Mouse (Mus musculus) heart, embryonic 11.5 days (tissue): ENCODE measurements at regions not wholly inside any gene's neighbourhood (a gene's known extent, or its start where the extent isn't known, plus 50 kb on each side); places are given as distances from the start of the nearest gene placed in this dataset.
A peak's percentile ranks its signal among the peaks of the same experiment; 100 is the strongest.

Source experiments
- ATAC-seq: fragments of 200-750 bp; cut with Nextera tagmentation; replicated peaks from 2 replicates; pipeline ENCODE4 v1.8.0; 2017; ENCODE audit warnings: moderate library complexity; ENCODE audit not compliant: insufficient number of reproducible peaks, low FRiP score, low TSS enrichment
- H3K27ac ChIP-seq: fragments of 300-500 bp; sonication (generic); 2 replicates; pipeline ENCODE4 v1.5.1; 2014; ENCODE audit warnings: mild to moderate bottlenecking, low read depth, low read length
- H3K27me3 ChIP-seq: fragments of 300-500 bp; sonication (generic); 2 replicates; pipeline ENCODE4 v1.6.1; 2014; ENCODE audit warnings: mild to moderate bottlenecking, low read length, mixed read lengths; ENCODE audit not compliant: control insufficient read depth, insufficient read depth
- H3K36me3 ChIP-seq: fragments of 300-500 bp; sonication (generic); 2 replicates; pipeline ENCODE4 v1.6.1; 2014; ENCODE audit warnings: mild to moderate bottlenecking, low read length, moderate library complexity, mixed read lengths; ENCODE audit not compliant: control insufficient read depth, insufficient read depth
- H3K4me1 ChIP-seq: fragments of 300-500 bp; sonication (generic); 2 replicates; pipeline ENCODE4 v1.6.1; 2014; ENCODE audit warnings: low read length; ENCODE audit not compliant: control insufficient read depth, insufficient read depth
- H3K4me2 ChIP-seq: fragments of 300-500 bp; sonication (generic); 2 replicates; pipeline ENCODE4 v1.6.1; 2014; ENCODE audit warnings: mild to moderate bottlenecking, moderate library complexity
- H3K4me3 ChIP-seq: fragments of 300-500 bp; sonication (generic); 2 replicates; pipeline ENCODE4 v1.5.1; 2014; ENCODE audit warnings: low read depth, low read length
- H3K9ac ChIP-seq: fragments of 300-500 bp; sonication (generic); 2 replicates; pipeline ENCODE4 v1.6.1; 2014; ENCODE audit warnings: mild to moderate bottlenecking, low read depth, low read length, moderate library complexity
- H3K9me3 ChIP-seq: fragments of 300-500 bp; sonication (generic); replicated peaks from 2 replicates; pipeline ENCODE4 v1.6.1; 2016; ENCODE audit warnings: low read length; ENCODE audit not compliant: control insufficient read depth
- WGBS: fragments of 180-500 bp; shearing (Covaris S2); extraction: QIAGEN DNeasy Blood & Tissue Kit; methylation state at CpG from one replicate; pipeline ENCODE4 v1.1.7; 2014; ENCODE audit not compliant: insufficient replicate concordance; 5-methylcytosine and 5-hydroxymethylcytosine counted together

DNA sequence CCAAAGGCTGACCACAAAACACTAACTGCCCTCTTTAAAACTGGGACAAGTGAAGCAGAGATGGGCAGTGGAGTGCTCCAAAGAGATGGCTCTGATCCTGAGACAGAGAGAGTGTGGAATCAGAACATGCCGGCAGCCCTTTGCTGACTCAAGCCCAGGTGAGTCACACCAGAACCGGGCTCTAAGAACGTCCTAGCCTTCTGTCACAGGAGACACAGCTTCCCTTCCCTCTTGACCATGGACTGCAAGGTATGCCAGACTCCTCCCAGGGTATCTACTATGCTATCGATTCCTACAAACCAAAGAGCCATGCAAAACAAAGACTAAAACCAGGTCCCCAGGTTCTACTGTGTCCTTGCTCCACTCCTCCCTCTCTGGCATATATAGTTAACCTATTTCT lies 98.0 kb downstream of the Dhx15 start:
- no peak overlapping the region for H3K4me3 ChIP-seq
- H3K9me3 ChIP-seq, result no peaks in the 10 kb centered on the region
- no peak overlapping the region for H3K9ac ChIP-seq
- no peaks in the 10 kb centered on the region for H3K4me1 ChIP-seq
- H3K4me2 ChIP-seq, result no peak overlapping the region
- no peaks in the 10 kb centered on the region for H3K27me3 ChIP-seq
- ATAC-seq, result no peak
- no peak overlapping the region for H3K27ac ChIP-seq
- H3K36me3 ChIP-seq, result no peaks in the 10 kb centered on the region
- WGBS, result 90% methylated on average over 4 of the region's 4 CpGs

DNA sequence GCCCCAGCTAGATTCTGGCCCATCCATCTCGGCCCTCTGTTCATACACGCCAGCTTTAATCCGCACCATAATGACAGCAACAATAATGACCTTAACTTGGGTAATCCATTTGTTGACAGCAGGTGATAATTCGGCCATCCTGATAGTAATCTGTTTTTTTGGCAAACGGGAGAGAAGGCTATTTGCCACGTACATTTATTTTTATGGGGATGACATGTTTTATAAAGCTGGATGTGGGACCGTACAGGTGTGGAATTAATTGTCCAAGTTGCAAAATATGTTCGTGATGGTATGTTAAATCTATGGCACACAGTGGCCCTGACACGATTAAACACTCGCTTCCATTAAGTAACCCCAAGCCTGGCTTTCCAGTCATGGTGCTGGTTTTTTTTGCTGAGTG lies 102.2 kb downstream of the Dhx15 start:
- H3K36me3 ChIP-seq, result no peaks in the 10 kb centered on the region
- H3K9me3 ChIP-seq, result no peaks in the 10 kb centered on the region
- no peak for ATAC-seq
- WGBS, result 78% methylated on average over 10 of the region's 10 CpGs
- H3K4me3 ChIP-seq, result no peak overlapping the region
- H3K27me3 ChIP-seq, result no peaks in the 10 kb centered on the region
- H3K4me2 ChIP-seq, result no peak overlapping the region
- no peak overlapping the region for H3K9ac ChIP-seq
- H3K27ac ChIP-seq, result no peak overlapping the region
- H3K4me1 ChIP-seq, result peaks cover 3% of the 10 kb centered on the region; the same call in 1 of the 2 replicates

GRCm38 (mm10) chr5:52086766-52087429 lies 103.4 kb downstream of the Dhx15 start:
- H3K4me3 ChIP-seq, result no peak overlapping the region
- no peak overlapping the region for H3K27ac ChIP-seq
- H3K9me3 ChIP-seq, result no peaks in the 10 kb centered on the region
- no peak overlapping the region for H3K9ac ChIP-seq
- no peaks in the 10 kb centered on the region for H3K27me3 ChIP-seq
- no peaks in the 10 kb centered on the region for H3K36me3 ChIP-seq
- WGBS, result 39% methylated on average over 7 of the region's 7 CpGs
- peaks cover 3% of the 10 kb centered on the region; the same call in 1 of the 2 replicates for H3K4me1 ChIP-seq
- no peak overlapping the region for H3K4me2 ChIP-seq
- ATAC-seq, result peak; percentile 49; the same call in 1 of the 2 replicates

DNA sequence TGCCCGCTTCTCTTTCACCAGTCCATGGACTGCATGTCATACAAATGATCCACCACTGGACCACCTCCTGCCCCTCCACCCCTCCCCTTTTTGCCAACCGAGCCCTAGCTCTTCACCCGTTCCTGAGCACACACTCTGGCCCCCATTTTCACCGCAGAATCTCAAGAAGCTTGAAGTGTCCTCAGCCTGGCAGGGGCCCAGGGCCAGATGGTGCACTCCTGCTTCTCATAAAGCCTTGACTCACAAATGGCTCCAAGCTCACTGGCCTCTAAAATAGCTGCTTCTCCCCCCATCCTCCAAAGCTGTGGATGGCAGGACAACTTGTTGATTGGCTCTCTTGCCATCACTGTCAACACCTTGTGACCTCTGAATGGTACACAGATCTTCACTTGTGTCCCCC lies 110.0 kb downstream of the Dhx15 start:
- Histone ChIP-seq H3K9ac (no peak overlapping the region), H3K27me3 (0 out of 2 replicates have a peak, but pooled peaks cover 5% of the 10 kb centered on the region), H3K27ac (no peak overlapping the region), H3K4me1 (no peaks in the 10 kb centered on the region), H3K4me2 (no peak overlapping the region), H3K36me3 (no peaks in the 10 kb centered on the region), H3K9me3 (no peaks in the 10 kb centered on the region), H3K4me3 (no peak overlapping the region)
- ATAC-seq, result no peak
- 40% methylated on average over 4 of the region's 4 CpGs for WGBS

DNA sequence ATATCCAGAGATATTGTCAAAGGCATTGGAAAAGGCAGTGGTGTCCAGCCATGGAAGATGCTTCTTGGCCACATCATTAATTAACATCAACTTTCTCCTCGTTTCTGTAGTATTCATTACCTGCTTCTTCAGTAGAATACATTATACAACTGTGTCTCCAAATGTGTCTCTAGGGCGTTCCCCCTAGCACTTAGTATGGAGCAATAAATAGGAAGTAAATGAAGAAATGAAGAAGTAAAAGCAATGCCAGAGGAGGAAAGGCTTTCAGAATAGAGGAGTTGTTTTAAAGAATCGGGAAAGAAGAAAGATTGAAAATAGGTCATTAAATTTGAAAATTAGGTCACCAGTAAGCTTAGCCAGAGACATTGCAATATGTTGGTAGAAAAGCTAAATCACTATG lies 112.6 kb downstream of the Dhx15 start:
- no peak for ATAC-seq
- no peak overlapping the region for H3K27ac ChIP-seq
- H3K4me2 ChIP-seq, result no peak overlapping the region
- H3K27me3 ChIP-seq, result 0 out of 2 replicates have a peak, but pooled peaks cover 5% of the 10 kb centered on the region
- H3K9me3 ChIP-seq, result no peaks in the 10 kb centered on the region
- no peaks in the 10 kb centered on the region for H3K36me3 ChIP-seq
- H3K4me3 ChIP-seq, result no peak overlapping the region
- WGBS, result 84% methylated on average over 3 of the region's 3 CpGs
- H3K9ac ChIP-seq, result no peak overlapping the region
- H3K4me1 ChIP-seq, result no peaks in the 10 kb centered on the region

- no peak overlapping the region for H3K4me3 ChIP-seq
- no peaks in the 10 kb centered on the region for H3K36me3 ChIP-seq
- H3K4me1 ChIP-seq, result no peaks in the 10 kb centered on the region
- H3K27me3 ChIP-seq, result 0 out of 2 replicates have a peak, but pooled peaks cover under 1% of the 10 kb centered on the region
- H3K27ac ChIP-seq, result no peak overlapping the region
- H3K4me2 ChIP-seq, result no peak overlapping the region
- 79% methylated on average over 2 of the region's 2 CpGs for WGBS
- no peak for ATAC-seq
- no peaks in the 10 kb centered on the region for H3K9me3 ChIP-seq
- H3K9ac ChIP-seq, result no peak overlapping the region
Measured at GRCm38 (mm10) chr5:52075096-52075495, 115.2 kb downstream of the Dhx15 start.

DNA sequence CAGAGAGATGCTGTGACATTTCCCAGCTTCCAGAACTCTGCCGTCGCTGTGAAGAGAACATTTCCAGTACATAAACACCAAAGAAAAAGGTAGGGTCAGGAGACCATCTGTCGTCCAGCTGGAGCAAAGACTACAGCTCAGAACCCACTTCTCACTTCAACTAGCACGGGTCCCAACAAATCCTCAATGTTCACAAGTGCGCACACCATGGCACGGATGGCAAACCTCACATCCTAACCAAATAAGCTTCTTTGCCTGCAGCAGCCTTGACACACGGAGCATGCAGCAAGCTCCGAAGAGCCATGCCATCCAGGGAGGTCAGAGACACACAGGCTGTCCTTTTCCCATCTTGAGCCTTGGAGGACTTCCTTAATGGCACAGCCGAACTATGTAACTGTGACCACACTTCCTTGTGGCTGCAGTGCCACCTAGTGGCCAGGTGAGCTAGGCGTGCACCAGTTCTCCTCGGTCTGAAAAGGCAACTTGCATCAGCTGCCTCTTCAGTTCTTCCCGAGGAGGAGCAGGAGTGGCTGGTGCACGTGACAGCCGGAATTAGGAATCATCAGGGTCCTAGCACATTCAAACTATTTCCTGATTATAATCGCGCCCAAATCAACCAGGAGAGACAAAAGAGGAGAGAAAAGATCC lies 125.4 kb downstream of the Dhx15 start:
- no peak for ATAC-seq
- no peak overlapping the region for H3K27ac ChIP-seq
- WGBS, result 33% methylated on average over 16 of the region's 16 CpGs
- no peak overlapping the region for H3K4me2 ChIP-seq
- no peaks in the 10 kb centered on the region for H3K27me3 ChIP-seq
- no peaks in the 10 kb centered on the region for H3K9me3 ChIP-seq
- no peak overlapping the region for H3K9ac ChIP-seq
- no peak overlapping the region for H3K4me3 ChIP-seq
- H3K36me3 ChIP-seq, result no peaks in the 10 kb centered on the region
- no peaks in the 10 kb centered on the region for H3K4me1 ChIP-seq

- H3K4me3 ChIP-seq, result no peak overlapping the region
- no peak overlapping the region for H3K4me2 ChIP-seq
- no peak overlapping the region for H3K9ac ChIP-seq
- H3K27me3 ChIP-seq, result no peaks in the 10 kb centered on the region
- H3K9me3 ChIP-seq, result no peaks in the 10 kb centered on the region
- H3K36me3 ChIP-seq, result no peaks in the 10 kb centered on the region
- no peaks in the 10 kb centered on the region for H3K4me1 ChIP-seq
- WGBS, result 82% methylated on average over 4 of the region's 4 CpGs
- H3K27ac ChIP-seq, result no peak overlapping the region
- no peak for ATAC-seq
Measured at GRCm38 (mm10) chr5:52062214-52062613, 128.1 kb downstream of the Dhx15 start.

GRCm38 (mm10) chr5:52061226-52061625 lies 129.1 kb downstream of the Dhx15 start:
- no peak overlapping the region for H3K9ac ChIP-seq
- H3K4me2 ChIP-seq, result no peak overlapping the region
- H3K9me3 ChIP-seq, result no peaks in the 10 kb centered on the region
- no peak for ATAC-seq
- no peaks in the 10 kb centered on the region for H3K36me3 ChIP-seq
- no peak overlapping the region for H3K4me3 ChIP-seq
- H3K27ac ChIP-seq, result no peak overlapping the region
- no peaks in the 10 kb centered on the region for H3K4me1 ChIP-seq
- WGBS, result 80% methylated on average over 6 of the region's 6 CpGs
- no peaks in the 10 kb centered on the region for H3K27me3 ChIP-seq
